Mouse (Mus musculus): ENCODE data around the gene Spire2. TPM values are rescaled to one million over a fixed set of nuclear protein-coding genes. Genes with fewer than 3 reads are reported as not detected.

Gene Spire2
- polyA plus RNA-seq, 1 experiment from 2014 or later, result 5.4 TPM

Other genes with a start within 250 kb of the Spire2 start
- gene Rpl13, start 230.4 kb upstream of the Spire2 start, polyA plus RNA-seq (2015; fragmentation: Nextera tagmentation; extraction: Ambion mirVana), result 1,084 and 1,349 TPM in 2 replicates
- 1.8 and 2.1 TPM in 2 replicates for gene Cpne7, start 215.3 kb upstream of the Spire2 start, polyA plus RNA-seq (2015; fragmentation: Nextera tagmentation; extraction: Ambion mirVana)
- 10.5 and 12.6 TPM in 2 replicates for gene Sult5a1, start 174.4 kb upstream of the Spire2 start, polyA plus RNA-seq (2015; fragmentation: Nextera tagmentation; extraction: Ambion mirVana)
- 9.6 and 11.8 TPM in 2 replicates for gene Dpep1, start 146.5 kb upstream of the Spire2 start, polyA plus RNA-seq (2015; fragmentation: Nextera tagmentation; extraction: Ambion mirVana)
- 138 and 147 TPM in 2 replicates for gene Chmp1a, start 120.0 kb upstream of the Spire2 start, polyA plus RNA-seq (2015; fragmentation: Nextera tagmentation; extraction: Ambion mirVana)
- 5.2 and 7.4 TPM in 2 replicates for gene Spata33, start 119.9 kb upstream of the Spire2 start, polyA plus RNA-seq (2015; fragmentation: Nextera tagmentation; extraction: Ambion mirVana)
- 39.8 and 40.1 TPM in 2 replicates for gene Cdk10, start 107.9 kb upstream of the Spire2 start, polyA plus RNA-seq (2015; fragmentation: Nextera tagmentation; extraction: Ambion mirVana)
- 7.5 and 8.9 TPM in 2 replicates for gene Spata2l, start 96.5 kb upstream of the Spire2 start, polyA plus RNA-seq (2015; fragmentation: Nextera tagmentation; extraction: Ambion mirVana)
- gene Zfp276, start 78.5 kb upstream of the Spire2 start, polyA plus RNA-seq (2015; fragmentation: Nextera tagmentation; extraction: Ambion mirVana), result 26.7 and 28.5 TPM in 2 replicates
- gene Vps9d1, start 78.4 kb upstream of the Spire2 start, polyA plus RNA-seq (2015; fragmentation: Nextera tagmentation; extraction: Ambion mirVana), result 25.8 and 31.7 TPM in 2 replicates
- 36.6 and 43.8 TPM in 2 replicates for gene Fanca, start 14.1 kb upstream of the Spire2 start, polyA plus RNA-seq (2015; fragmentation: Nextera tagmentation; extraction: Ambion mirVana)
- 168 and 175 TPM in 2 replicates for gene Tcf25, start 41.0 kb downstream of the Spire2 start, polyA plus RNA-seq (2015; fragmentation: Nextera tagmentation; extraction: Ambion mirVana)
- not detected in 2 replicates for gene Mc1r, start 74.4 kb downstream of the Spire2 start, polyA plus RNA-seq (2015; fragmentation: Nextera tagmentation; extraction: Ambion mirVana)
- gene Tubb3, start 78.7 kb downstream of the Spire2 start, polyA plus RNA-seq (2015; fragmentation: Nextera tagmentation; extraction: Ambion mirVana), result 4.8 and 11.2 TPM in 2 replicates
- gene Def8, start 90.8 kb downstream of the Spire2 start, polyA plus RNA-seq (2015; fragmentation: Nextera tagmentation; extraction: Ambion mirVana), result 43.7 and 44.4 TPM in 2 replicates
- gene Afg3l1, start 145.2 kb downstream of the Spire2 start, polyA plus RNA-seq (2015; fragmentation: Nextera tagmentation; extraction: Ambion mirVana), result 59.4 and 65.9 TPM in 2 replicates
- 4.1 and 4.3 TPM in 2 replicates for gene Dbndd1, start 182.8 kb downstream of the Spire2 start, polyA plus RNA-seq (2015; fragmentation: Nextera tagmentation; extraction: Ambion mirVana)
- 38.5 and 39.6 TPM in 2 replicates for gene Gas8, start 186.1 kb downstream of the Spire2 start, polyA plus RNA-seq (2015; fragmentation: Nextera tagmentation; extraction: Ambion mirVana)

Measured in kidney, embryonic 16.5 days (tissue).